Mouse (Mus musculus): ENCODE measurements around the gene Mov10.
"Not testable (repeated sequence)": the region's sequence is repeated elsewhere in the genome, so short reads cannot be mapped to it uniquely, and the experiment has no call there.

The Mov10 gene

DNA sequence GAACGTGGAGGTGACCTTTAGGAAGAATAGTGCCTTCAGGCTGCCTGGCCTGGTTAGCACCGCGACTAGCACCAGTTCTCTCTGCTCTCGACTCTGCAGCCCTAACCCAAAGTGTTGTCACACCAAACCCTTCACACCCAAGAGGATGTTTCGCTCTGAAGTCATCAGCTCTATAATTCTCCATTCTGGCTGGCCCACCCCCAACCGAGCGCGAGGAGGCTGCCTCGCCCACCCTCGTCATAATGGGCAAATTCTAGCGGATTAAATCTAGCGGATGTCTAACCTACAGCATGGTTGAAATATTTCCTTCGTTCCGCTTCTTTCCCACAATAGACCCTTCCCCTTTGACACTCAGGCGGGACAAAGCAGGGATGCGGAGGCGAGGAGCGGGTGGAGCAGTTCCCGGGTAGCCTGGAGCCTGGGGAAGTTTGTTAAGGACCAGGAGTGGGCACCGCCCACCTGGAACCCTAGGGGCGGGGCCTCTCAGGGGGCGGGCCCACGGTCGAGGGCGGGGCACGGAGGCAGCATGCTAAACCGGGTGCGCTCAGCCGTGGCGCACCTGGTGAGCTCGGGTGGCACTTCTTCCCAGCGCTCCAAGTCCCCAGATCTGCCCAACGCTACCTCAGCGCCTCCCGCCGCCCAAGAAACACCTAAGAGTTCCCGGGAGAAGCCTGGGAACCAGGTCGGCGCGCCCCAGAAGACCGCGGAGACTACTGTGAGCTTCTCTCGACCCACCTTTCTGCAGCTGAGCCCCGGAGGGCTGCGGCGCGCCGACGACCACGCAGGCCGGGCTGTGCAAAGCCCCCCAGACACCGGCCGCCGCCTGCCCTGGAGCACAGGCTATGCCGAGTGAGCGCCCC lies 37.6 kb downstream of the Mov10 start, which contains the start of gene Ppm1j:
TSS of gene Ppm1j (plus strand) at position 496 of the 860 bp plus-strand sequence.
- DNase-seq: peak; percentile 98

DNA sequence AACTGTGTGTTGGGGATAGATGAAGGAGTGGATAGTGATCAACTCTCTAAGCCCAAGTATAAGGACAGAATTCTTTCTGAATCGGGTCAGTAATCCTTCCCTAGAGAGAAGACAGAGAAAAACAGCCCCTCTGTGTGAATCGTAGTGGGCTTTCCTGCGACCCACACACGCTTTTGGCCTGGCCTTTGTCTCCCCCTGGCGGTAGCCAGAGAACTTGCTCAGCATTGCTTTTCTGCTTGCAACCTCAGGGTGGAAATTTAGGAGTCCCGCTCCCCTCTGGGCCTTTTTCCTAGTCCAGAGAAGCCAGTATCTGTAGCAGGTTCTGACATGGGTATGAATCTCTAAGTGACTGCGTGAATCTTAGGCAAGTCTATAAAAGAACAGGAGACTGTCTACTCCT lies 38.4 kb downstream of the Mov10 start:
- DNase-seq: peak; percentile 93

DNA sequence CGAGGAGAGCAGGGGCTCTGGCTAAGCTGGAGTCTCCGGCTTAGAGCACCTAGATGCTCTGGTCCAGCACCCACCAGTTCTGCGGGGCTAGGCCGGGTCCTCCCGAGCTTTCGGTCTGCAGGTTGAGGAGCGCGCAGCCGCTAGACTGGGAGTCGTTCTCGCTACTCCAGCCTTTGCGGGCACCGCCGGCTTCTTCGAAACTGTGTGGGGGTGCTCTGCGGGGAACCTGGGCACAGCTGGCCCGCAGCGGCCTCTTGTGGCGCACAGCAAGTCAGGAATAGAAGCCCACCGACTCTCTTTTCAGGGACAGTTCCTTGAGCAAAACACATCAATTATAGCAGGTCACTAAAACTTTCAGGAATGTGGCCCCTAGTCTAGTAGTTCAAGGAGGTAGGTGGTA lies 41.0 kb downstream of the Mov10 start:
- peak; percentile 86 for DNase-seq

DNA sequence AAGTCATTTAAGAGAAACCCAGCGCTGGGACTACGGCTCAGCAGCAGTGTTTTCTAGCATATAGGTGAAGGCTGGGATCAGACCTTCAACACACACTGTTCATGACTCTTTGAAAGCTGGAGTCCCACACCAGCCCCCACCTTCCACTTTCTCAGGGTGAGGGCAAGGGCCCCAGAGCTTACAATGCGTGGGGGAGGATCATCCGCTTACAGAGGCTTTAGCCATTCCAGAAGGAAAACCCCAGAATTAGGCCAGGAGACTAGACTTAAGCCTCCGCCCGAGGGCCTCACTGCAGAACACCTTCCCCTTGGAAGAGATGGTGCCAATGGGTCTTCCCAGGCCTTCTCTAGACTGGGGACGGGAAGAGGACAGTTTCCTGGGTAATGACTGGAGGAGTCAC lies 45.1 kb downstream of the Mov10 start:
- no peak for DNase-seq

DNA sequence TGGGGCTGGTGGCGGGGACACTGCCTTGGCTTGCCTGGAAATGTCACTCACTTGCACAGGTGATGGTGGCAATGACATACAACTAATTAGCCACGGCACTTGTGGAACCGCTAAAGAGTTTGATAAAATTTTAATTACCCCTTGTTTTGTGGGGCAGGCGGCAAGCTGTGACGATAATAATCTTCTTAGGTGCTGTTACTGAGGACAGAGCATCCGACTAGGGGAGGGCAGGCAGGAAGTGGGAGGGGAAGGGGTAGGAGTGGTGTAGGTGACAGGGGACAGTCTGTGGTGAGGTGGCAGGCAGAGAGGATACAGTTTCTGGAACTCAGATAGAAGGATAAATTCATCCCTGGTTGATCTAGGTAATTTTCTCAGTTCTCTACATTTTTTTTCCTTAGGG lies 46.9 kb downstream of the Mov10 start:
- DNase-seq: peak; percentile 76

DNA sequence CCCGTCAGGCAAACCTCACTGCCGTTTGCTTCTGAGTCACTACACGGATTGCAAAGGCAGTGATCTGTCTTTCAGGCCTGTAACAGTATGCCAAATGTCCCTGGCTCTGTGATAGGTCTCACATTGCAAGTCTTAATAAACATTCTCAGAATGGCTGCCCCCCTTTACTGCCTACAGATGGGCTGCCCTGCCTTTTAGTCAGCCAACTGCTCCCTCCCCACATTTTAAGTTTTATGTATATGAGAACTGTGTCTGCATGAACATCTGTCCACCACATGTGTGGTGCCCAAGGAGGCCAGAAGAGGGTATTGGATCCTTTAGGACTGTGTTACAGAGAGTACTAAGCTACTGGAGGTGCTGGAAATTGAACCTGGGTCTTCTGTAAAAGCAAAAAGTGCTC lies 47.4 kb downstream of the Mov10 start:
- DNase-seq: peak; percentile 39

DNA sequence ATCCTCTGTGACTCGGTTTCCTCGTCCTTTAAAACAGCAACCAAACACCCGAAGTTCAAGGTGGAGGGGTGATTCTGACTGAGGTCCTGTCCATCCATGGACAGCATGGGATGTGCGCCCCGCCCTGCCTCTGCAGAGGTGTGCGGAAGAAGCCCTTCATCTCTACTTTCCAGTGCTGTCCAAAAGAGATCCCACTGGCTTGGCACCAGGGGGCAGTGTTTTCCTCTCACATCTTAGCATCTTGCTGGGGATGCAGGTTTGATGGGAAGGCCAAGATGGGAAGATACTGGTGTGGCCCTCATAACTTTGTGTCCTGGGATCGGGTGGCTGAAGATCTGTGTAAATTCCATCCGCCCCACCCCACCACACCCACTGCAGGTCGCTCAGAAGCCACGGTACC lies 48.3 kb downstream of the Mov10 start:
- DNase-seq: peak; percentile 90

DNA sequence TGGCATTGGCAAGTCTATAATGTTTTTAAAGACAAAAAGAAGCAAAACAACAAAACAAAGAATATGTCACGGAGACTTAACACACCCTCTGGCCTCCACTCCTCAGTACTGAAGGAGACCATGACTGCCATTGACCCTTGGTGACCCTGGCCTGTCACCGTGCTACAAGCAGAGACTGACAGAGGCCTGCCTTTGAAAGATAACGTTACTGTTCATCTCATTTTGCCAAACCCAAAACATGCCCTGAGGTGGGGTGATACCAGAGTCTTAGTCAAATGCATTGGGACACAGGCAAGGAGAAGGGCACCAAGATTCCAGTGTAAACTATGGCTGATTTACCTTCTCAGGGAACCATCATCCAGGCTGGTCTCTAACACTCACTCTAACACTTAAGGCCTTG lies 49.2 kb downstream of the Mov10 start:
- DNase-seq: no peak

DNA sequence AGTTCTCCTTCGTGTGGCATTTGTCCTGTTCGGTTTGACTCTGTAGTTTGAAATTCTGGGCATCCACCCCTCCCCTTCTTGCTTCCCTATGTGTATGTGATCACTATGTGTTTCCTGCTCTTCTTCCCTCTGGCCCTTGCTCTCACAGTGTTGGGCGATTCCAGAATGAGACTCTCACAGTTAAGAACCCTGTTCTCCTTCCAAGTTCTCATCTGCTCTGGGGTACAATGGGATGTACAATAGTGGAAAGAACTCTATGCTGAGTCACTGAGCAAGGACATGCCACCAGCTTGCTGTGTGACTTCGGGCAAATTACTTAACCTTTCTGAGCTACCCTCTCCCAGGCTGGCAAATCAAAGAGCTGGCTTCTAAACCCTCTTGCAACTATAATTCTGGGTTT lies 50.6 kb downstream of the Mov10 start:
- peak; percentile 72 for DNase-seq

DNA sequence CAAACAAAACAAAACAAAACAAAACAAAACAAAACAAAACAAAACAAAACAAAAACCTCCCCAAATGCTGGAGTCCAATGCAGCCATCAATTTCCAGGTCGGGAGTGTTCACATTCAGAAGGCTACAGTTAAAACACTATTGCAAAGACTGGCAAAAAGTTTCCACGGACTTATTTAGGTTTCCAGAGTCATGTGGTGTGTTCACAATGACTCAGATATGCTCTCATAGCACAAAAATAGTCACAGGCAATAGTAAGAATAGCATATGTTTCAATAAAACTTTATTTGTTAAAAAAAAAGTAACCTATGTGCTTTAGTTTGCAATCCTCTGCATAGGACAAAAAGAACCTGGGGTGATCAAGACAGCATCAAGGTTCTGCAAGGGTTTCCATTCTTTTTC lies 51.2 kb downstream of the Mov10 start:
- DNase-seq: no peak

DNA sequence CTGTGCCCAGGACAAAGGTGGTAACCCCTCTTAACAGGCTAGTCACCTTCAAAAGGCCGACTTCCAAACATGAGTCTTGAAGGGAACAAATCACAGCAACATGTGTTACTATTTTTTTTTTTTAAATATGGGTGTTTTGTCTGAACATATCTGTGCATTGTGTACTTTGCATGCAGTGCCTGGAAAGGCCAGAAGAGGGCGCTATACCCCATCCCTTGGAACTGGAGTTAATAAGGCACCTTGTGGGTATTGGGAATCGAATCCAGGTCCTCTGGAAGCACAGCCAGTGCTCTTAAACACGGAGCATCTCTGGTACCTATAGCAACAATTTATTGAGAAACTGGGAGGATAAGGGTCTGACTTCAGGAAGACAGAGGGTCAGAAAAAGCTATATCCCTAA lies 53.3 kb downstream of the Mov10 start:
- DNase-seq: no peak

DNA sequence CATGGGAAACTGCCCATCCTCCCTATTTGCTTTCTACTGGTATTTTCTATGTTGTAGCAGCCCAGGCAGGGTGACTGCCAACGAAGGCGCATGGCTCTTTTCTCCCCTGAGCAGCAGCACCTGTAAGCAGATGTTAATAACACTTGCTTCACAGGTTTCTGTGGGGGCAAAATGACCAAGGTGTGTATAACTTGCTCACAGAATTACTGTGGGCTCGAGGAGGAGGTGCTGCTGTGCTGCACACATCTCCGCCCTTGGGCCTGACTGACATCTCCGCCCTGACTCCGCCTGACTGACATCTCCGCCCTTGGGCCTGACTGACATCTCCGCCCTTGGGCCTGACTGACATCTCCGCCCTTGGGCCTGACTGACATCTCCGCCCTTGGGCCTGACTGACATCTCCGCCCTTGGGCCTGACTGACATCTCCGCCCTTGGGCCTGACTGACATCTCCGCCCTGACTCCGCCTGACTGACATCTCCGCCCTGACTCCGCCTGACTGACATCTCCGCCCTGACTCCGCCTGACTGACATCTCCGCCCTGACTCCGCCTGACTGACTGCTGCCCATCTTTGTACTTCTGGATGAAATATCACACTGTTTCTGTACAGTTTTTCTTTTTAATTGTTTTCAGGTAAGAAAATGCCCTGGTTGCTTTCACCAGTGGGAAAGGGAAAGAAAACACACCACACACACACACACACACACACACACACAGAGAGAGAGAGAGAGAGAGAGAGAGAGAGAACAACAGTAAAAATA lies 56.1 kb downstream of the Mov10 start:
- not testable (repeated sequence) for DNase-seq

DNA sequence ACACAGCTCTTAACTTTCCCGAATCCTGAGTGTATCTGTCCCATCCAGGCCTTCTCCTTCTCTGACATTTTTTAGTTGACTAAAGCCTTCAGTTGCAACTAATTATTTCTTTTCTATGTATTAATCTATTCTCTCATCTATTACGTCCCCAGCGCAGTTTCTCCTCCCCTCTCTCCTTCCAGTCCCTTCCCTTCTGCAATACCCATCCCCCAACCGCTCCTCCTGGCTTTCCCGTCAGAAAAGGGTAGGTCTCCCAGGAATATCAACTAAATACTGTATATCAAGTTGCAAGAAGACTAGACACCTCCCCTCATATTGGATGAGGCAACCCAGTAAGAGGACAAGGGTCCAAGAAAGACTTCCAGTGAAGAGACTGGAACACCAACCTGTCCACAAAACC lies 59.5 kb downstream of the Mov10 start:
- no peak for DNase-seq

DNA sequence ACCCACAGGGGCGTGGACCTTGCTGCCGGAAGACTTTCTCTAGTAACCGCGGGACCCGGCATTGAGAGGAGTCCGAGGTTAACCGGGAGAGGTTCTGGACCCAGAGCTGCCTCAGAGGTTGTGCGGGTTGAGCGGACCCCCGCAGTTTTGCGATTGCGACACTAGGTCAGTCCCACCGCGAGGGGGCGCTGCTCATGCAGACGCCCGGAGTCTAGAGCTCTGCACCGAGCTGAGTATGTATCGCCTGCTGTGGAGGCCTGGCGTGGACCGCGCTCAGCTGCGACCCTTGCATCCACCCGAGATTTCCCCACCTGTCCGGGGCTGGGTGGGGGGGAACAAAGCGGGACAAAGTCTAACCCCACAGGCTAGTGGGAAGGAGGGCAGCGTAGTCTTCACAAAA lies 60.0 kb downstream of the Mov10 start:
- peak; percentile 89 for DNase-seq

DNA sequence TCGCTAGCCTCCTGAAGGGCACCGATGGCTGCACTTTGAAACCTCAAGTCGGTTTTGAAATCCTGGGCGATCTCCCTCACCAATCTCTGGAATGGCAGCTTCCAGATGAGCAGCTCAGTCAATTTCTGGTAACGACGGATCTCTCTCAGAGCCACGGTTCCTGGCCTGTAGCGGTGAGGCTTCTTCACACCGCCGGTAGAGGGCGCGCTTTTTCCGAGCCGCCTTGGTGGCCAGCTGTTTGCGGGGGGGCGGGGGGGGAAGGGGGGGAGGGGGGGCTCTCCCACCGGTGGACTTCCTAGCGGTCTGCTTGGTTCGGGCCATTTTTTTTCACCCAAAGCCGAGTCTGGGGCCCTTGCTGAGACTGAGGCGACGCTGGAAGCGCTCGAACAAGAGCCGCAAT lies 65.5 kb downstream of the Mov10 start:
- not testable (repeated sequence) for DNase-seq

All from heart, adult 11 months (tissue).